Mouse (Mus musculus) liver, postnatal 0 days (tissue): ENCODE results near the gene Tstd1. TPM values are rescaled to one million over a fixed set of nuclear protein-coding genes. Genes with fewer than 3 reads are reported as not detected.

ENCODE experiments used
- ATAC-seq: fragments of 200-750 bp; cut with Nextera tagmentation; 2 replicates; pipeline ENCODE4 v1.8.0; 2017; ENCODE audit warnings: mild to moderate bottlenecking, moderate library complexity
- DNase-seq: peaks from one replicate; pipeline ENCODE4 v3.0.0-alpha.2; 2016
- H3K27ac ChIP-seq: fragments of 300-500 bp; sonication (generic); 2 replicates; pipeline ENCODE4 v1.5.1; 2014; ENCODE audit warnings: antibody characterized with exemption, moderate library complexity, mild to moderate bottlenecking, low read depth
- H3K27me3 ChIP-seq: fragments of 300-500 bp; sonication (generic); 2 replicates; pipeline ENCODE4 v1.6.1; 2014; ENCODE audit warnings: low read length, control low read depth, mixed read lengths; ENCODE audit not compliant: insufficient read depth
- H3K36me3 ChIP-seq: fragments of 300-500 bp; sonication (generic); replicated peaks from 2 replicates; pipeline ENCODE4 v1.6.1; 2014; ENCODE audit warnings: mild to moderate bottlenecking, control low read depth, low read length, moderate library complexity, mixed read lengths; ENCODE audit not compliant: insufficient read depth
- H3K4me1 ChIP-seq: fragments of 300-500 bp; sonication (generic); 2 replicates; pipeline ENCODE4 v1.6.1; 2014; ENCODE audit warnings: antibody characterized with exemption, mild to moderate bottlenecking, control low read depth; ENCODE audit not compliant: insufficient read depth
- H3K4me2 ChIP-seq: fragments of 300-500 bp; sonication (generic); 2 replicates; pipeline ENCODE4 v1.6.1; 2014; ENCODE audit warnings: low read depth, mild to moderate bottlenecking, low read length, moderate library complexity, mixed read lengths
- H3K4me3 ChIP-seq: fragments of 300-500 bp; sonication (generic); 2 replicates; pipeline ENCODE4 v1.5.1; 2014; ENCODE audit warnings: low read depth, low read length
- H3K9ac ChIP-seq: fragments of 300-500 bp; sonication (generic); replicated peaks from 2 replicates; pipeline ENCODE4 v1.6.1; 2014; ENCODE audit warnings: mild to moderate bottlenecking, moderate library complexity
- H3K9me3 ChIP-seq: fragments of 300-500 bp; sonication (generic); 2 replicates; pipeline ENCODE4 v1.6.1; 2016; ENCODE audit warnings: mild to moderate bottlenecking, control low read depth, low read length, mixed read lengths
- CTCF ChIP-seq: sonication (generic); IDR thresholded peaks from 2 replicates; pipeline ENCODE4 v1.5.1; 2016; ENCODE audit warnings: antibody characterized with exemption, low read depth
- EP300 ChIP-seq: IDR thresholded peaks from 2 replicates; pipeline ENCODE4 v1.6.1; 2016; ENCODE audit warnings: antibody characterized with exemption, low read depth, mild to moderate bottlenecking
- WGBS: fragments of 180-500 bp; shearing (Covaris S2); extraction: QIAGEN DNeasy Blood & Tissue Kit; methylation state at CpG from one replicate; pipeline ENCODE4 v1.1.7; 2014; ENCODE audit not compliant: insufficient replicate concordance; 5-methylcytosine and 5-hydroxymethylcytosine counted together
- polyA plus RNA-seq: library from polyadenylated mRNA; unstranded; fragments of >200 nt; fragmentation: Nextera tagmentation; extraction: Ambion mirVana; gene quantifications from 2 replicates; pipeline ENCODE4 v1.2.1, GENCODE M21; 2015

The Tstd1 gene
- polyA plus RNA-seq, 1 experiment from 2014 or later, result 36.5 TPM

- H3K9me3 ChIP-seq, result no peaks in the 10 kb centered on the region
- WGBS, result 67% methylated on average over 8 of the region's 8 CpGs
- ATAC-seq (no peak), DNase-seq (no peak)
- H3K4me3 ChIP-seq, result no peak overlapping the region
- peaks cover 5% of the 10 kb centered on the region; the same call in 1 of the 2 replicates for H3K4me1 ChIP-seq
- TF ChIP-seq EP300, result no peak
- TF ChIP-seq CTCF, result no peak
- peaks cover 17% of the 10 kb centered on the region for H3K36me3 ChIP-seq
- no peak overlapping the region for H3K9ac ChIP-seq
- no peaks in the 10 kb centered on the region for H3K27me3 ChIP-seq
- H3K27ac ChIP-seq, result 0 out of 2 replicates have a peak overlapping the region, but pooled peaks have one; percentile 3
- H3K4me2 ChIP-seq, result no peak overlapping the region
These were observed 3.9 kb downstream of the Tstd1 start for GRCm38 (mm10) chr1:171422504-171423095.

DNA sequence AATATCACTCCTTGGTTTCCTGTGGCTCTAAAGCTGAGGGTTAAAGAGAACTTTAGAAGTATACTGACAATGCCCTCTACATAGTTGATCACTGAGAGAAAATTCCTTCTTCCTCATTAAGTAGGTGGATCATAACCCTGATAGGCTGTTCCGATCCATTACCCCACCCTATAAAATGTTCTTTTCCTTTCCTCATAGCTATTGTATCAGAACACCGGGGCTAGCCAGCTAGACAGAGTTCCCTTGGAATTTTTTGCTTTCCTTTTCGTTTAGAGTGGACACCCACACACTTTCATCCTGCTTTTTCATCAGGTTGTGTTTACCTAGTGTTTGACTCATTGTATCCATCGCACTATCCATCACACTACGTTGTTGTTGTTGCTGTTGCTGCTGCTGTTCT lies 6.0 kb downstream of the Tstd1 start:
- Histone ChIP-seq H3K27me3 (no peaks in the 10 kb centered on the region), H3K9ac (no peak overlapping the region), H3K9me3 (no peaks in the 10 kb centered on the region), H3K4me1 (peaks cover 3% of the 10 kb centered on the region; the same call in 1 of the 2 replicates), H3K27ac (peak overlapping the region; percentile 78), H3K36me3 (peaks cover 8% of the 10 kb centered on the region), H3K4me2 (peak overlapping the region; percentile 45), H3K4me3 (no peak overlapping the region)
- TF ChIP-seq EP300, result no peak
- no peak for TF ChIP-seq CTCF
- 48% methylated on average over 5 of the region's 5 CpGs for WGBS
- ATAC-seq, result peak; percentile 83
- DNase-seq, result no peak

DNA sequence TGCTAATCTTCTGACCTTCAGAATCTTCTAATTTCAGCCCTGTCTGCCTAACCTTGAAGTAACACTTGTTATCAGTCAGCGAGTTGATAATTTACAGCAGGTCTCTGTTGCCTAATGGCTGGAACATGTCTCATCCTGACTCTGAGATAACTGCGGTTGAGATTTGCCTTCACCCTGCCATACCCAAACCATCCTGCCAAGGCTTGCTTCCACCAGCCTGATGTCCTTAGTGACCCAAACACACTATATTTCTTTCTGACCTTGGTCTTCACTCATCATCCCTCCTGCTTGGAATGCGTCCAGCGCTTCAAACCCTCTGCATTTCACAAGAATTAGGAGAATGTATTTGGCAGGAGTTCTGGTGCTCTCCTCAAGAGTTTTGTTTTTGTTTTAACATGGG lies 6.5 kb downstream of the Tstd1 start:
- ATAC-seq, result peak; percentile 87
- peaks cover 3% of the 10 kb centered on the region; the same call in 1 of the 2 replicates for H3K4me1 ChIP-seq
- TF ChIP-seq EP300, result peak; percentile 23; the same call in 1 of the 2 replicates
- TF ChIP-seq CTCF, result no peak
- H3K4me3 ChIP-seq, result no peak overlapping the region
- H3K4me2 ChIP-seq, result peak overlapping the region; percentile 45; the same call in 1 of the 2 replicates
- H3K36me3 ChIP-seq, result 0 out of 2 replicates have a peak, but pooled peaks cover 3% of the 10 kb centered on the region
- H3K9ac ChIP-seq, result no peak overlapping the region
- peak; percentile 28 for DNase-seq
- H3K27me3 ChIP-seq, result no peaks in the 10 kb centered on the region
- 52% methylated on average over 4 of the region's 4 CpGs for WGBS
- peak overlapping the region; percentile 78 for H3K27ac ChIP-seq
- no peaks in the 10 kb centered on the region for H3K9me3 ChIP-seq

DNA sequence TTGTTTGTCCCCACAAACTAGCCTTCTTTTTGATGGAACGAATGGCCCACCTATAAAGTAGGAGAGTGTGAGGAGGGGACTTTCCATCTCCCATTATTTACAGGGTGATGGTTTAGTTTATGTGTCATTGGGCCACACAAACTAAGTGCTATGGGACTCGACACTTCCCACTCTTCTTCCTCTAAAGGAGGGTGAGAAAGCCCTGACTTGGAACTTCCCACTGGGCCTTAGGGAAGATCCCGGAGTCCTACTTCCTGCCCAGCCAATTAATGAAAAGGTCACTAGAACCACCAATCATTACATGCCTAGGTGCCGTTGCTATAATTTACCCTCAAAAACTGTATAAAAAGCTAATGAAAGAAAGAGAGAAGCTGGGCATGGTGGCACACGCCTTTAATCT lies 13.5 kb downstream of the Tstd1 start:
- no peaks in the 10 kb centered on the region for H3K27me3 ChIP-seq
- no peak overlapping the region for H3K27ac ChIP-seq
- DNase-seq (no peak), ATAC-seq (no peak)
- peaks cover 6% of the 10 kb centered on the region for H3K4me1 ChIP-seq
- H3K4me2 ChIP-seq, result no peak overlapping the region
- no peaks in the 10 kb centered on the region for H3K36me3 ChIP-seq
- 65% methylated on average over 5 of the region's 5 CpGs for WGBS
- TF ChIP-seq EP300 (no peak), CTCF (no peak)
- H3K9ac ChIP-seq, result no peak overlapping the region
- no peak overlapping the region for H3K4me3 ChIP-seq
- no peaks in the 10 kb centered on the region for H3K9me3 ChIP-seq

GRCm38 (mm10) chr1:171435288-171435814 lies 16.7 kb downstream of the Tstd1 start:
- no peak for TF ChIP-seq CTCF
- no peak for TF ChIP-seq EP300
- Histone ChIP-seq H3K4me2 (no peak overlapping the region), H3K27ac (no peak overlapping the region), H3K9ac (no peak overlapping the region), H3K36me3 (no peaks in the 10 kb centered on the region), H3K27me3 (no peaks in the 10 kb centered on the region), H3K9me3 (no peaks in the 10 kb centered on the region), H3K4me1 (peaks cover 13% of the 10 kb centered on the region), H3K4me3 (no peak overlapping the region)
- DNase-seq (no peak), ATAC-seq (no peak)
- WGBS, result 53% methylated on average over 7 of the region's 7 CpGs

DNA sequence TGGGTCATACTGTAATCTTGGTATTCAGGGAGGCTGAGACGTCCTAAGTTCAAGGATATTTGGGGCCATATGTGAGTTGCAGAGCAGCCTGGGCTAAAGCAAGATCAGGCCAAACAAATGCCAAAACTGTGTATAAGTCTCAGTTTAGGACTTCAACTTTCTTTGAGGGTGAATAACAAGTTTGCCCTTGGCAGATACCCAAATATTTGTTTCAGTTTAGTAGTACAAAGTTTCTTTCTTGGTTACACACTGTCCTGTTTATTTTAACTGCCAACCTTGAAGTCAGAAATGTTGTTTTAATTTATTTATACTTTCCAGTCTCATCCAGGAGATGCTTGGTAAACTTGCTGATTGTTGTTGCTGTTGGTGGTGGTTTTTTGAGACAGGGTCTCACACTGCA lies 17.3 kb downstream of the Tstd1 start:
- no peak for ATAC-seq
- Histone ChIP-seq H3K4me3 (no peak overlapping the region), H3K9me3 (no peaks in the 10 kb centered on the region), H3K36me3 (no peaks in the 10 kb centered on the region), H3K4me1 (peaks cover 15% of the 10 kb centered on the region), H3K27me3 (no peaks in the 10 kb centered on the region), H3K27ac (peak overlapping the region; percentile 68), H3K9ac (no peak overlapping the region), H3K4me2 (no peak overlapping the region)
- DNase-seq, result no peak
- TF ChIP-seq EP300 (no peak), CTCF (no peak)
- WGBS, result 69% methylated on average over 1 of the region's 1 CpGs
